Mouse (Mus musculus): ENCODE results near the gene Skil. TPM values are rescaled to one million over a fixed set of nuclear protein-coding genes. Genes with fewer than 3 reads are reported as not detected.

The Skil gene
- total RNA-seq, 2 experiments from 2014 or later = 5.9 to 15.9 TPM

- ATAC-seq (replicated peaks; ENCODE audit: poor library complexity) = peak; percentile 98
Observed at GRCm38 (mm10) chr3:31083507-31084245, 11.2 kb upstream of the Skil start.

GRCm38 (mm10) chr3:31085000-31085399 is 9.9 kb upstream of the Skil start:
- no peak for ATAC-seq (replicated peaks; ENCODE audit: poor library complexity)

GRCm38 (mm10) chr3:31088789-31089775 is 5.8 kb upstream of the Skil start:
- ATAC-seq (replicated peaks; ENCODE audit: poor library complexity) = no peak

- ATAC-seq (replicated peaks; ENCODE audit: poor library complexity) = 0 out of 2 replicates have a peak, but pooled peaks have one; percentile 7
Observed at GRCm38 (mm10) chr3:31089956-31090355, 4.9 kb upstream of the Skil start.

DNA sequence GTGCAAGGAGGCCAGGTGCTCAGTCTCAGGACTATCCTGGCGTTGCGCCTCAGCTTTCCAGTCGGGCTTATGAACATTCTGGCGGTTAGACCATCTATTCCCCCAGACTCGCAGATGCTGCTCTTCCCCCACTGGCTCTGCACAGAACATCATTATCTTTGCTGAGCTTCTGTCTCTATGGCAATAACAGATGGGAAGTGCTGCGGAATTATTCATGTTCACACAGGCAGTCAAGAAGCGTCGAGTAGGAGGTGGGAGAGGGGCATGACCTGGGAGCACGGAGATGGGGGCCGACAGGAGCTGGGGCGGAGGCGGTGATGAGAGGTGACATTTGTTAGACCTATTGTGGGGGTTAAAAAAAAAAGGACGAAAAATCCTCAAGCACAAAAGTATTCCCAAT is 1.7 kb upstream of the Skil start:
- ATAC-seq (replicated peaks; ENCODE audit: poor library complexity) = peak; percentile 8

DNA sequence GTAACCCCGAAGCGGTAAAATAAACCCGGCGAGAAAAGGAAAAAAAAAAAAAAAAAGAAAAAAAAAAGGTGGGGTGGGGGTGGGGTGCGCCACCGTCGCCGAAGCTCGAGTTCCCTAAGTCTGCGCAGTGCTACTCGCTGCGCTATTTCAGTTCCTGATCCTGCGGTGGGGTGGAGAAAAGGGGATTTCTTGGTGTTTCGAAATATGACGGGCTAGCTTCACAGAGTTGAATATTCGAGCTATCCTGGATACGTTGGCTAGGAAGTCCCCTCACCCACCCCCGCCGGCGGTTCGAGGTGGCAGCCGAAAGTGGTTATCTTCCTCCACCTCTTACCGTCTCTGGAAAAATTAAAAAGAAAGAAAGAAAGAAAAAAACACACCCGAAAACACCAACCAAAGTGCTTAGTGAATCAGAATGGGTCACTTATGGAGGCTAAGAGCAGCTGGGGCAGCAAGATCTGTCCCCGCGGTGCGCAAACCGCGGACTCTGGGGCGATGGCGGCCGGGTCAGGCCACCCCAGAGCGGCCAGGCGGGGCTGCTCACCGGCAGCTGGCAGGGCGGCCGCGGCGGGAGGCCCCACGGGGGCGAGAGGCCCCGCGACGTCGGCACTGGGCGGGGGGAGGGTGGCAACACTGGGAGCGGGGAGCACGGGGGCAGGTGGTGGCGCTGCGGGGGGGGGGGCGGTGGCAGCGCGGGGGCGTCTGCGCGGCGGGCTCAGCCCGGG is 1.1 kb upstream of the Skil start:
- ATAC-seq (replicated peaks; ENCODE audit: poor library complexity) = peak; percentile 54

GRCm38 (mm10) chr3:31095179-31095490 is 277 bp downstream of the Skil start:
- ATAC-seq (replicated peaks; ENCODE audit: poor library complexity) = no peak

- peak; percentile 17 for ATAC-seq (replicated peaks; ENCODE audit: poor library complexity)
Observed at GRCm38 (mm10) chr3:31095491-31096154, 765 bp downstream of the Skil start.

- ATAC-seq (replicated peaks; ENCODE audit: poor library complexity) = no peak
Observed at GRCm38 (mm10) chr3:31096155-31097101, 1.6 kb downstream of the Skil start.

DNA sequence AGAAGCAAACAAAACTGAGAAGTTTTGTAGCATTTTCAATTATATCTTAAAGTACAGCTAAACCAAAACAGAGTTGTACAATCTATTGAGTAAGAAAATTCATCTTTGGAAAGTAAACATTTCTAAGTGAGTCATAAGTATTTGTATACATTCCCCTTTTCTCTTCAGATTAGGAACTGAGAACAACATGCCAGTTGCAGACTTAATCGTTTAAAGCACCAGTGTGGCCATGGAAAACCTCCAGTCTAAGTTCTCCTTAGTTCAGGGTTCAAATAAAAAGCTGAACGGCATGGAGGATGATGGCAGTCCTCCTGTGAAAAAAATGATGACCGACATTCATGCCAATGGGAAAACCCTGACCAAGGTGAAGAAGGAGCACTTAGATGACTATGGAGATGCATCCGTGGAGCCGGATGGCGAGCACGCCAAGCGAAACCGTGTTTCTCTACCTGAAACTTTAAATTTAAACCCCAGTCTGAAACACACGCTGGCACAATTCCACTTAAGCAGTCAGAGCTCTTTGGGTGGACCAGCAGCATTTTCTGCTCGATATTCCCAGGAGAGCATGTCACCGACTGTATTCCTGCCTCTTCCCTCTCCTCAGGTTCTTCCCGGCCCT is 2.4 kb downstream of the Skil start:
- no peak for ATAC-seq (replicated peaks; ENCODE audit: poor library complexity)

- no peak for ATAC-seq (replicated peaks; ENCODE audit: poor library complexity)
Observed at GRCm38 (mm10) chr3:31097976-31098375, 3.1 kb downstream of the Skil start.

GRCm38 (mm10) chr3:31098556-31098955 is 3.7 kb downstream of the Skil start:
- no peak for ATAC-seq (replicated peaks; ENCODE audit: poor library complexity)

DNA sequence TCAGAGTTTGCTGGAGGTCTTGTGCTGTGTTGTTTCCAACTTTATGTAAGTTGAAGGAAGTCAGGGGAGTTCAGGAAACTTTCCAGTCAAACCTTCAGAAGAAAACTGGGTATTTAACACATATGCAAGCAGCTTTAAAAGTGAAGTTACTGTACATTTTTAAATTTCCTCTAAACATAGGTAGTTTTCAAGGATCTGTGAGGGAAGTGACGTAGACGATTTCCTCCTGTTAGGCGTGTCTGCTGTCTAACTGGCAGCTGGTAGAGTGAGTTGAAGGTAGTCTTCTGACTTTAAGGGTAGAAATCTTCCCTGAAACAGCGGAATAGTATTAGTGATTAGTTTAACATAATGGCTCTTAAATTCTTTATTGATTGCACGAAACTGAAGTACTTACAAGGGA is 5.2 kb downstream of the Skil start:
- no peak for ATAC-seq (replicated peaks; ENCODE audit: poor library complexity)

GRCm38 (mm10) chr3:31100802-31101201 is 5.9 kb downstream of the Skil start:
- ATAC-seq (replicated peaks; ENCODE audit: poor library complexity) = no peak

DNA sequence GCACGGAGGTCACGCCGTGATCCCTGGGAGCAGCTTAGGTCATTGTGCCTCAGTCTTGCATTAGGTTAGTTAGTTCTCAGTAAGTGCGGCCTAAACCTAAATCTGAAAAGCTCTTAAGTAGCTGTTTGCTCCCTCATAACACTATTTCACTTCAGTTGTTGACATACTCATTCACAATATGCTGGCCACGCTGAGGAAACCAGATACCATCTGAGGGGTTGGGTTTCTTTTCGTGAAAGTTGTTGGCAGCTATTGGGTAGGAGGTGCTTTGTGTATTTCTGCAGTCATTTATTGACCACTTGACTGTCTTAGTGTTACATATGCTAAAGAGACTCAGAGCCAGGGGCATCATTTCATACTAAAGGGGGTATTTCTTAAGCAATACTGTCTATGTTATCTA is 10.1 kb downstream of the Skil start:
- ATAC-seq (replicated peaks; ENCODE audit: poor library complexity) = no peak; the same call in 1 of the 2 replicates

GRCm38 (mm10) chr3:31106597-31106996 is 11.7 kb downstream of the Skil start:
- peak; percentile 90 for ATAC-seq (replicated peaks; ENCODE audit: poor library complexity)

DNA sequence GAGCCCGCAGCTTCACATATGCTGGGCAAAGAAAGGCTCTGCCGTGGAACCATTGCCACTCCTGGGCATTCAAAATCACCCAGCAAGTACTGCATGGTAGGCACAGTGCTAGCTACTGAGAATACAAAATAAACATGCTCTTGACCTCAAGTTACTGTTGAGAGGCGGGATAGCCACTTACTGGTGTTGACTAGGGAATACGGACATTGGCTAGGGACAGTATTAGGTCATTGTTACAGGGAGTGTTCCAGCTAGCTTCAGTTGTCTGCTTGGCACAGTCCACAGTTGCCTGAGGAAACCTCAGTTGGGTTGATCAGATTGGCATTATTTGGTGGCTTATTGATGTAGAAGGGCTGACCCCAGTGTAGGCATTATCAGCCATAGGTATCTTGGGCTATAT is 12.8 kb downstream of the Skil start:
- no peak for ATAC-seq (replicated peaks; ENCODE audit: poor library complexity)

GRCm38 (mm10) chr3:31109108-31109507 is 14.2 kb downstream of the Skil start:
- peak; percentile 61 for ATAC-seq (replicated peaks; ENCODE audit: poor library complexity)

DNA sequence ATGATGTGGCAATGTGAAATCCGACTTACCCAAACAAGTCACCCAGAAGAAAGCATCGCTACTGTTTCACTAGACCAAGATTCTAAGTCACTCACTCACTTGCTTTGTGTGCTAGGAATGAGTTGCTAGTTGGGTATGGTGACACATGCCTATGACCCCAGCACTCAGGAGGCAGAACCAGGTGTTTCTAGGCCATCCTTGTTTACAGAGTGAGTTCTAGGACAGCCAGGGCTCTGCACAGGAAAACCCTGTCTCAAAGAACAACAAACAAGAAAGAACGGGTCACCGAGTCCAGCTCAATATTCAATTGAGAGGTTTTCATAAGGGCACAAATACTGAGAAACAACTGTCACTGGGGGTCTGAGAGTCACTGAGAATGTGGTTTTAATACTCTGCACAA is 28.2 kb downstream of the Skil start:
- ATAC-seq (replicated peaks; ENCODE audit: poor library complexity) = no peak

Measured in megakaryocyte progenitor cell, adult 5-6 weeks (primary cell).